Mouse (Mus musculus) hindbrain, embryonic 14.5 days (tissue): ENCODE measurements around the gene Psme1. TPM values are rescaled to one million over a fixed set of nuclear protein-coding genes. Genes with fewer than 3 reads are reported as not detected.

Source experiments
- ATAC-seq: fragments of 200-750 bp; cut with Nextera tagmentation; 2 replicates; pipeline ENCODE4 v1.8.0; 2017; ENCODE audit warnings: moderate number of reproducible peaks, mild to moderate bottlenecking, moderate TSS enrichment, moderate library complexity; ENCODE audit not compliant: low FRiP score
- DNase-seq: peaks from one replicate; pipeline ENCODE4 v3.0.0-alpha.2; 2015; ENCODE audit warnings: low spot score
- H3K27ac ChIP-seq: fragments of 300-500 bp; sonication (generic); 2 replicates; pipeline ENCODE4 v1.5.1; 2014; ENCODE audit warnings: mild to moderate bottlenecking, moderate library complexity
- H3K27me3 ChIP-seq: fragments of 300-500 bp; sonication (generic); 2 replicates; pipeline ENCODE4 v1.6.1; 2014; ENCODE audit warnings: mild to moderate bottlenecking, low read length, mixed read lengths; ENCODE audit not compliant: control insufficient read depth, insufficient read depth
- H3K36me3 ChIP-seq: fragments of 300-500 bp; sonication (generic); replicated peaks from 2 replicates; pipeline ENCODE4 v1.6.1; 2014; ENCODE audit not compliant: control insufficient read depth, insufficient read depth
- H3K4me1 ChIP-seq: fragments of 300-500 bp; sonication (generic); replicated peaks from 2 replicates; pipeline ENCODE4 v1.6.1; 2014; ENCODE audit warnings: antibody characterized with exemption, low read length, mixed read lengths; ENCODE audit not compliant: control insufficient read depth, insufficient read depth
- H3K4me2 ChIP-seq: fragments of 300-500 bp; sonication (generic); replicated peaks from 2 replicates; pipeline ENCODE4 v1.6.1; 2014; ENCODE audit warnings: mild to moderate bottlenecking, moderate library complexity
- H3K4me3 ChIP-seq: fragments of 300-500 bp; sonication (generic); replicated peaks from 2 replicates; pipeline ENCODE4 v1.5.1; 2014; ENCODE audit warnings: mild to moderate bottlenecking, low read length
- H3K9ac ChIP-seq: fragments of 300-500 bp; sonication (generic); 2 replicates; pipeline ENCODE4 v1.6.1; 2014
- H3K9me3 ChIP-seq: fragments of 300-500 bp; sonication (generic); 2 replicates; pipeline ENCODE4 v1.6.1; 2016; ENCODE audit warnings: low read length; ENCODE audit not compliant: control insufficient read depth
- WGBS: fragments of 180-500 bp; shearing (Covaris S2); extraction: QIAGEN DNeasy Blood & Tissue Kit; methylation state at CpG from one replicate; pipeline ENCODE4 v1.1.7; 2014; 5-methylcytosine and 5-hydroxymethylcytosine counted together
- polyA plus RNA-seq: library from polyadenylated mRNA; unstranded; fragments of >200 nt; fragmentation: Nextera tagmentation; extraction: Ambion mirVana; gene quantifications from 2 replicates; pipeline ENCODE4 v1.2.1, GENCODE M21; 2014

Psme1 gene
- polyA plus RNA-seq, 1 experiment from 2014 or later = 207 TPM

GRCm38 (mm10) chr14:55565748-55566147 lies 12.2 kb upstream of the Psme1 start:
- Histone ChIP-seq H3K4me1 (peaks cover 9% of the 10 kb centered on the region), H3K4me2 (no peak overlapping the region), H3K36me3 (peaks cover 82% of the 10 kb centered on the region), H3K9ac (no peak overlapping the region), H3K27me3 (no peaks in the 10 kb centered on the region), H3K27ac (no peak overlapping the region), H3K9me3 (no peaks in the 10 kb centered on the region), H3K4me3 (no peak overlapping the region)
- no peak for DNase-seq
- WGBS = 90% methylated on average over 3 of the region's 3 CpGs
- no peak for ATAC-seq

- Histone ChIP-seq H3K27ac (no peak overlapping the region), H3K27me3 (no peaks in the 10 kb centered on the region), H3K9ac (no peak overlapping the region), H3K9me3 (no peaks in the 10 kb centered on the region), H3K4me3 (no peak overlapping the region), H3K4me2 (no peak overlapping the region), H3K36me3 (peaks cover 80% of the 10 kb centered on the region), H3K4me1 (no peaks in the 10 kb centered on the region)
- DNase-seq (no peak), ATAC-seq (no peak)
- 90% methylated on average over 3 of the region's 3 CpGs for WGBS
Measured at GRCm38 (mm10) chr14:55567496-55567895, 10.4 kb upstream of the Psme1 start.

- Histone ChIP-seq H3K9me3 (no peaks in the 10 kb centered on the region), H3K9ac (no peak overlapping the region), H3K36me3 (peaks cover 50% of the 10 kb centered on the region), H3K4me1 (no peaks in the 10 kb centered on the region), H3K4me2 (no peak overlapping the region), H3K27ac (no peak overlapping the region), H3K27me3 (no peaks in the 10 kb centered on the region), H3K4me3 (no peak overlapping the region)
- DNase-seq (no peak), ATAC-seq (no peak)
- WGBS = 98% methylated on average over 2 of the region's 2 CpGs
Measured at GRCm38 (mm10) chr14:55570588-55570987, 7.3 kb upstream of the Psme1 start.

- no peak overlapping the region for H3K4me3 ChIP-seq
- H3K9ac ChIP-seq = no peak overlapping the region
- DNase-seq (no peak), ATAC-seq (no peak)
- H3K27me3 ChIP-seq = no peaks in the 10 kb centered on the region
- no peaks in the 10 kb centered on the region for H3K4me1 ChIP-seq
- H3K36me3 ChIP-seq = peaks cover 38% of the 10 kb centered on the region
- no peak overlapping the region for H3K27ac ChIP-seq
- no peaks in the 10 kb centered on the region for H3K9me3 ChIP-seq
- no peak overlapping the region for H3K4me2 ChIP-seq
Measured at GRCm38 (mm10) chr14:55571760-55572159, 6.2 kb upstream of the Psme1 start.

GRCm38 (mm10) chr14:55575302-55575701 lies 2.6 kb upstream of the Psme1 start, which contains the start of gene Fitm1:
TSS of gene Fitm1 (plus strand) at chr14:55575617.
- H3K4me3 ChIP-seq = no peak within 1 kb of the TSS
- no peak within 1 kb of the TSS for H3K9ac ChIP-seq
- no peaks in the 10 kb centered on the region for H3K27me3 ChIP-seq
- H3K4me1 ChIP-seq = peaks cover 10% of the 10 kb centered on the region
- 80% methylated on average over 8 of the region's 8 CpGs for WGBS
- ATAC-seq (no peak), DNase-seq (no peak)
- H3K27ac ChIP-seq = no peak within 1 kb of the TSS
- no peak within 1 kb of the TSS for H3K4me2 ChIP-seq
- no peaks in the 10 kb centered on the region for H3K9me3 ChIP-seq
- H3K36me3 ChIP-seq = peaks cover 7% of the 10 kb centered on the region; the same call in 1 of the 2 replicates

GRCm38 (mm10) chr14:55575711-55576110 lies 2.2 kb upstream of the Psme1 start:
- Histone ChIP-seq H3K4me1 (peaks cover 10% of the 10 kb centered on the region), H3K4me3 (no peak overlapping the region), H3K36me3 (peaks cover 7% of the 10 kb centered on the region; the same call in 1 of the 2 replicates), H3K27me3 (no peaks in the 10 kb centered on the region), H3K9me3 (no peaks in the 10 kb centered on the region), H3K9ac (no peak overlapping the region), H3K4me2 (no peak overlapping the region), H3K27ac (no peak overlapping the region)
- DNase-seq = no peak
- 77% methylated on average over 13 of the region's 13 CpGs for WGBS
- no peak for ATAC-seq

- peaks cover 10% of the 10 kb centered on the region for H3K4me1 ChIP-seq
- no peak overlapping the region for H3K4me3 ChIP-seq
- no peak overlapping the region for H3K27ac ChIP-seq
- no peaks in the 10 kb centered on the region for H3K9me3 ChIP-seq
- no peaks in the 10 kb centered on the region for H3K27me3 ChIP-seq
- ATAC-seq = no peak
- no peak for DNase-seq
- peaks cover 8% of the 10 kb centered on the region; the same call in 1 of the 2 replicates for H3K36me3 ChIP-seq
- no peak overlapping the region for H3K4me2 ChIP-seq
- no peak overlapping the region for H3K9ac ChIP-seq
- WGBS = 81% methylated on average over 16 of the region's 16 CpGs
Measured at GRCm38 (mm10) chr14:55576376-55576775, 1.5 kb upstream of the Psme1 start.

- Histone ChIP-seq H3K4me2 (peak overlapping the region; percentile 97), H3K4me3 (peak overlapping the region; percentile 75), H3K27ac (peak overlapping the region; percentile 91), H3K27me3 (no peaks in the 10 kb centered on the region), H3K36me3 (peaks cover 17% of the 10 kb centered on the region; the same call in 1 of the 2 replicates), H3K4me1 (peaks cover 10% of the 10 kb centered on the region), H3K9me3 (no peaks in the 10 kb centered on the region), H3K9ac (peak overlapping the region; percentile 94)
- 33% methylated on average over 6 of the region's 6 CpGs for WGBS
- DNase-seq = peak; percentile 36
- no peak for ATAC-seq
Measured at GRCm38 (mm10) chr14:55578668-55579269, 846 bp downstream of the Psme1 start.

GRCm38 (mm10) chr14:55579511-55580496 lies 1.9 kb downstream of the Psme1 start:
- Histone ChIP-seq H3K4me2 (no peak overlapping the region), H3K9ac (no peak overlapping the region), H3K36me3 (peaks cover 17% of the 10 kb centered on the region; the same call in 1 of the 2 replicates), H3K9me3 (no peaks in the 10 kb centered on the region), H3K4me1 (peaks cover 11% of the 10 kb centered on the region), H3K4me3 (no peak overlapping the region), H3K27ac (no peak overlapping the region), H3K27me3 (no peaks in the 10 kb centered on the region)
- ATAC-seq (no peak), DNase-seq (no peak)
- 86% methylated on average over 23 of the region's 23 CpGs for WGBS
